14 mouse cellular contexts compared by ENCODE assay signal in the genomic region with DNA sequence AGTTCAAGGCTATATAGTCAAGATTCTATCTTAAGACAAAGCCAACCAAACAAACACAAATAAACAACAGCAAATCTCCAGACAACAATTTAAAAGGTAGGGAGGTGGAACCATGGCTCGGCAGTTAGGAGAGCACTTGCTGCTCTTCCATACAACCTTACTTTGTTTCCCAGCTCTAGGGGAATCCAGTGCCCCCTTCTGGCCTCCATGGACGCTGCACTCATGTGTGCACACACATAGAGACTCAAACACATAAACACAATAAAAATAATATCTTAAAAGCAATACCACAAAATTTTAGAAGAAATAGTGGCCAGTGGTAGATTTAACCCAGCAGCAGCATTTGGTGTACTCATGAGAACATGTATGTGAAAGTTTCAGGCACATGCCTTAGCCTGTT. TPM values are rescaled to one million over a fixed set of nuclear protein-coding genes. Genes with fewer than 3 reads are reported as not detected.
DNase-seq lines count a peak whose midpoint lies in the region; ATAC-seq lines count a peak whose summit lies in the region.
"Had no signal": no experiment of that assay in that cellular context is flagged by ENCODE, and none has a peak within 500 bp of the region (broad histone marks: within the 10 kb centered on the region; RNA-seq: fewer than 3 reads in every experiment).

No protein-coding gene starts in this region.

- no peaks in the 10 kb centered on the region for H3K27me3 ChIP-seq in forebrain, embryonic 10.5 days (ENCODE audit: poor library complexity, severe bottlenecking)
- no peaks in the 10 kb centered on the region for H3K27me3 ChIP-seq in forebrain, embryonic 15.5 days
- no peaks in the 10 kb centered on the region for H3K27me3 ChIP-seq in kidney, embryonic 16.5 days (ENCODE audit: insufficient read depth, low read length)
- H3K27me3 ChIP-seq: heart, embryonic 15.5 days; limb, embryonic 12.5 days had no signal

- H3K4me3 ChIP-seq in forebrain, embryonic 10.5 days, result no peak overlapping the region
- H3K4me3 ChIP-seq in forebrain, embryonic 15.5 days, result no peak overlapping the region
- no peak overlapping the region for H3K4me3 ChIP-seq in kidney, embryonic 16.5 days (ENCODE audit: low read length)
- H3K4me3 ChIP-seq: heart, embryonic 15.5 days; limb, embryonic 12.5 days had no signal

- H3K9ac ChIP-seq in forebrain, embryonic 15.5 days (replicated peaks), result no peak overlapping the region
- no peak overlapping the region for H3K9ac ChIP-seq in kidney, embryonic 16.5 days (replicated peaks; ENCODE audit: low read length)
- H3K9ac ChIP-seq: heart, embryonic 15.5 days; limb, embryonic 12.5 days had no signal

- 66% methylated on average over 2 of the region's 2 CpGs for WGBS in forebrain, embryonic 10.5 days
- 67% methylated on average over 2 of the region's 2 CpGs for WGBS in forebrain, embryonic 15.5 days
- WGBS in kidney, embryonic 16.5 days, result 65% methylated on average over 2 of the region's 2 CpGs

- H3K36me3 ChIP-seq in forebrain, embryonic 10.5 days (replicated peaks), result no peaks in the 10 kb centered on the region
- no peaks in the 10 kb centered on the region for H3K36me3 ChIP-seq in forebrain, embryonic 15.5 days
- H3K36me3 ChIP-seq in kidney, embryonic 16.5 days (ENCODE audit: insufficient read depth, low read length), result no peaks in the 10 kb centered on the region
- H3K36me3 ChIP-seq: heart, embryonic 15.5 days; limb, embryonic 12.5 days had no signal

- no peak overlapping the region for H3K4me2 ChIP-seq in forebrain, embryonic 15.5 days (replicated peaks)
- no peak overlapping the region for H3K4me2 ChIP-seq in kidney, embryonic 16.5 days (replicated peaks; ENCODE audit: low read depth, low read length)
- H3K4me2 ChIP-seq: heart, embryonic 15.5 days; limb, embryonic 12.5 days had no signal

- no peaks in the 10 kb centered on the region for H3K4me1 ChIP-seq in forebrain, embryonic 10.5 days
- no peaks in the 10 kb centered on the region for H3K4me1 ChIP-seq in forebrain, embryonic 15.5 days
- H3K4me1 ChIP-seq in kidney, embryonic 16.5 days (ENCODE audit: insufficient read depth, low read length), result no peaks in the 10 kb centered on the region
- H3K4me1 ChIP-seq: heart, embryonic 15.5 days; limb, embryonic 12.5 days had no signal

- DNase-seq in forebrain, embryonic 10.5 days (ENCODE audit: extremely low spot score, low spot score), result peak; percentile 15
- DNase-seq in kidney, postnatal 25 days, result peak; percentile 19 to 39
- peak; percentile 11 for DNase-seq in 416B (ENCODE audit: low read depth)
- DNase-seq in embryo, embryonic 11 days, result peak; percentile 1
- no peak for DNase-seq in frontal cortex, postnatal 36 days (ENCODE audit: low spot score in 2 of 2)
- DNase-seq: adrenal gland, postnatal 14 days had no signal

- peaks cover 41% of the 10 kb centered on the region for H3K9me3 ChIP-seq in forebrain, embryonic 10.5 days
- H3K9me3 ChIP-seq in forebrain, embryonic 15.5 days, result peaks cover 51% of the 10 kb centered on the region
- H3K9me3 ChIP-seq in kidney, embryonic 16.5 days (ENCODE audit: low read length), result peaks cover 52% of the 10 kb centered on the region

- ATAC-seq in forebrain, embryonic 15.5 days (replicated peaks), result no peak
- ATAC-seq in kidney, embryonic 16.5 days (ENCODE audit: low FRiP score, low TSS enrichment), result no peak
- no peak for ATAC-seq in monocyte, adult 5-6 weeks (replicated peaks; ENCODE audit: insufficient number of reproducible peaks, low FRiP score, low TSS enrichment, poor library complexity, severe bottlenecking)

- no peak overlapping the region for H3K27ac ChIP-seq in forebrain, embryonic 10.5 days
- no peak overlapping the region for H3K27ac ChIP-seq in forebrain, embryonic 15.5 days (replicated peaks)
- no peak overlapping the region for H3K27ac ChIP-seq in kidney, embryonic 16.5 days (ENCODE audit: low read length)
- H3K27ac ChIP-seq: heart, embryonic 15.5 days; limb, embryonic 12.5 days had no signal

RNA-seq across cellular contexts. Expression of gene Ugt1a1, which starts 5.4 kb away (rescaled TPM):
- polyA plus RNA-seq in forebrain, embryonic 10.5 days (2016; fragmentation: Nextera tagmentation; extraction: Ambion mirVana), result 0.07 TPM in 1 of 2 replicates, not detected in the other
- not detected in 2 replicates for polyA plus RNA-seq in forebrain, embryonic 15.5 days (2015; fragmentation: Nextera tagmentation; extraction: Ambion mirVana)
- 2.4 TPM in 2 replicates for polyA plus RNA-seq in kidney, embryonic 16.5 days (2015; fragmentation: Nextera tagmentation; extraction: Ambion mirVana)
- total RNA-seq in monocyte, adult 5-6 weeks (2017), result 0.57 to 0.68 TPM (median 0.64 TPM) in 3 replicates
- total RNA-seq: common myeloid progenitor, adult 5-6 weeks; layer of hippocampus, adult 18-20 months had no signal
- polyA plus RNA-seq: C2C12; heart, embryonic 15.5 days; limb, embryonic 12.5 days had no signal

RNA-seq across cellular contexts. Expression of gene Mroh2a, which starts 9.6 kb away (rescaled TPM):
- polyA plus RNA-seq in forebrain, embryonic 10.5 days (2016; fragmentation: Nextera tagmentation; extraction: Ambion mirVana), result 1.3 and 1.4 TPM in 2 replicates
- polyA plus RNA-seq in forebrain, embryonic 15.5 days (2015; fragmentation: Nextera tagmentation; extraction: Ambion mirVana), result 0.73 and 0.88 TPM in 2 replicates
- polyA plus RNA-seq in kidney, embryonic 16.5 days (2015; fragmentation: Nextera tagmentation; extraction: Ambion mirVana), result 1.3 and 2.8 TPM in 2 replicates
- total RNA-seq in monocyte, adult 5-6 weeks (2017), result 0.38 to 2.2 TPM (median 1.2 TPM) in 3 replicates

RNA-seq across cellular contexts. Expression of gene Dnajb3, which starts 11.6 kb away (rescaled TPM):
- 8.5 and 9.5 TPM in 2 replicates for polyA plus RNA-seq in forebrain, embryonic 10.5 days (2016; fragmentation: Nextera tagmentation; extraction: Ambion mirVana)
- polyA plus RNA-seq in forebrain, embryonic 15.5 days (2015; fragmentation: Nextera tagmentation; extraction: Ambion mirVana), result 13.7 TPM in 2 replicates
- 10.4 and 11.2 TPM in 2 replicates for polyA plus RNA-seq in kidney, embryonic 16.5 days (2015; fragmentation: Nextera tagmentation; extraction: Ambion mirVana)
- not detected in 3 replicates for total RNA-seq in monocyte, adult 5-6 weeks (2017)
- polyA plus RNA-seq: C2C12 had no signal

RNA-seq across cellular contexts. Expression of gene Ugt1a2, which starts 16.7 kb away (rescaled TPM):
- 0.07 TPM in 1 of 2 replicates, not detected in the other for polyA plus RNA-seq in forebrain, embryonic 10.5 days (2016; fragmentation: Nextera tagmentation; extraction: Ambion mirVana)
- not detected in 2 replicates for polyA plus RNA-seq in forebrain, embryonic 15.5 days (2015; fragmentation: Nextera tagmentation; extraction: Ambion mirVana)
- 68.4 and 84.9 TPM in 2 replicates for polyA plus RNA-seq in kidney, embryonic 16.5 days (2015; fragmentation: Nextera tagmentation; extraction: Ambion mirVana)
- total RNA-seq in monocyte, adult 5-6 weeks (2017), result 1.4 to 1.8 TPM in 2 of 3 replicates, not detected in the other
- total RNA-seq: common myeloid progenitor, adult 5-6 weeks; layer of hippocampus, adult 18-20 months had no signal
- polyA plus RNA-seq: C2C12; heart, embryonic 15.5 days; limb, embryonic 12.5 days had no signal

RNA-seq across cellular contexts. Expression of gene Ugt1a5, which starts 51.3 kb away (rescaled TPM):
- not detected in 2 replicates for polyA plus RNA-seq in forebrain, embryonic 10.5 days (2016; fragmentation: Nextera tagmentation; extraction: Ambion mirVana)
- polyA plus RNA-seq in forebrain, embryonic 15.5 days (2015; fragmentation: Nextera tagmentation; extraction: Ambion mirVana), result not detected in 2 replicates
- polyA plus RNA-seq in kidney, embryonic 16.5 days (2015; fragmentation: Nextera tagmentation; extraction: Ambion mirVana), result not detected in 2 replicates
- total RNA-seq in monocyte, adult 5-6 weeks (2017), result 1.5 to 2.3 TPM in 2 of 3 replicates, not detected in the other
- polyA plus RNA-seq: C2C12; heart, embryonic 15.5 days; limb, embryonic 12.5 days had no signal

Comparison
In these comparisons a context has a peak if more than half of its experiments do, and no peak if none do; other contexts are left out.
1. DNase-seq: peak in forebrain, embryonic 10.5 days (single experiment), kidney, postnatal 25 days (2 of 2), 416B (single experiment) and embryo, embryonic 11 days (single experiment); none in frontal cortex, postnatal 36 days (0 of 2).